Mouse (Mus musculus) spleen, adult 2 months (tissue): ENCODE measurements around the gene Cc2d1b.

Experiments used
- CTCF ChIP-seq: fragments of 200-500 bp; IDR thresholded peaks from 2 replicates; pipeline ENCODE4 v1.5.1; 2011; ENCODE audit warnings: mild to moderate bottlenecking, inconsistent platforms; ENCODE audit not compliant: insufficient read depth, insufficient read length, insufficient replicate concordance; ENCODE audit errors: extremely low read depth
- POLR2A ChIP-seq: fragments of 200-500 bp; IDR thresholded peaks from 2 replicates; pipeline ENCODE4 v1.6.1; 2011; ENCODE audit warnings: low read depth, low read length, inconsistent platforms

GRCm38 (mm10) chr4:108595785-108596184 lies 24.0 kb upstream of the Cc2d1b start:
- TF ChIP-seq CTCF = no peak
- no peak for TF ChIP-seq POLR2A
